In genomic region chrX:163868659-163869278, GRCm38 (mm10) we compare ENCODE assay signal across 22 mouse cellular contexts. TPM values are rescaled to one million over a fixed set of nuclear protein-coding genes. Genes with fewer than 3 reads are reported as not detected.
DNase-seq lines count a peak whose midpoint lies in the region; ATAC-seq and TF ChIP-seq lines count a peak whose summit lies in the region.
"Had no signal": no experiment of that assay in that cellular context is flagged by ENCODE, and none has a peak within 500 bp of the region (broad histone marks: within the 10 kb centered on the region; RNA-seq: fewer than 3 reads in every experiment).

No protein-coding gene starts in this region.

- DNase-seq in hindbrain, embryonic 14.5 days (ENCODE audit: low spot score): peak; percentile 15
- peak; percentile 33 for DNase-seq in MEL (ENCODE audit: low read depth, low spot score)
- DNase-seq in induced T-regulatory cell, adult 2 months (ENCODE audit: low read depth): peak; percentile 7
- DNase-seq in forebrain, embryonic 10.5 days (ENCODE audit: extremely low spot score, low spot score): no peak
- DNase-seq in thymus, adult 2 months: no peak
- DNase-seq: adrenal gland, postnatal 14 days; cerebellum, adult 9-10 months; heart, postnatal 4 days; kidney, adult 2 months; kidney, postnatal 10 days; left cerebral cortex, postnatal 4 days; lung, embryonic 14.5 days had no signal

- TF ChIP-seq CTCF in MEL (IDR thresholded peaks at IDR 0.05 in 2 of 3, conservative IDR thresholded peaks at IDR 0.05 in 1 of 3; ENCODE audit: control insufficient read depth in 1 of 3, insufficient read depth in 1 of 3, low read depth in 2 of 3, low read length in 3 of 3, poor library complexity in 1 of 3, severe bottlenecking in 1 of 3): no peak
- no peak for TF ChIP-seq CTCF in thymus, adult 2 months (IDR thresholded peaks at IDR 0.05; ENCODE audit: borderline replicate concordance, control insufficient read depth, extremely low read depth, insufficient read depth, low read length, poor library complexity)
- no peak for TF ChIP-seq CTCF in intestine, postnatal 0 days (IDR thresholded peaks at IDR 0.05; ENCODE audit: low read depth)

- 76% methylated on average over 11 of the region's 11 CpGs for whole genome bisulfite sequencing in hindbrain, embryonic 14.5 days
- WGBS in hindbrain, embryonic 13.5 days: 79% methylated on average over 11 of the region's 11 CpGs
- 83% methylated on average over 11 of the region's 11 CpGs for WGBS in forebrain, embryonic 10.5 days
- 74% methylated on average over 11 of the region's 11 CpGs for WGBS in thymus, adult 2 months
- WGBS in intestine, postnatal 0 days: 76% methylated on average over 11 of the region's 11 CpGs

- no peak overlapping the region for H3K9ac ChIP-seq in hindbrain, embryonic 14.5 days
- no peak overlapping the region for H3K9ac ChIP-seq in hindbrain, embryonic 13.5 days
- no peak overlapping the region for H3K9ac ChIP-seq in MEL (ENCODE audit: control insufficient read depth, low read depth, low read length, poor library complexity, severe bottlenecking)
- no peak overlapping the region for H3K9ac ChIP-seq in intestine, postnatal 0 days (ENCODE audit: low read depth, low read length)
- H3K9ac ChIP-seq: embryonic facial prominence, embryonic 12.5 days; forebrain, embryonic 12.5 days; limb, embryonic 15.5 days; liver, embryonic 14.5 days; lung, embryonic 14.5 days had no signal

- H3K4me1 ChIP-seq in hindbrain, embryonic 14.5 days (replicated peaks; ENCODE audit: control insufficient read depth, insufficient read depth, low read length): no peaks in the 10 kb centered on the region
- no peaks in the 10 kb centered on the region for H3K4me1 ChIP-seq in hindbrain, embryonic 13.5 days (replicated peaks)
- peaks cover 0 to 2% of the 10 kb centered on the region in 2 experiments; a peak in 1 of 4 replicates for H3K4me1 ChIP-seq in MEL (ENCODE audit: control insufficient read depth in 1 of 2, insufficient read depth in 2 of 2, low read length in 2 of 2)
- H3K4me1 ChIP-seq in forebrain, embryonic 10.5 days: peaks cover 8% of the 10 kb centered on the region
- no peaks in the 10 kb centered on the region for H3K4me1 ChIP-seq in thymus, adult 2 months (replicated peaks; ENCODE audit: control insufficient read depth, insufficient read depth, low read length)
- H3K4me1 ChIP-seq in intestine, postnatal 0 days (replicated peaks; ENCODE audit: control insufficient read depth, insufficient read depth, low read length): no peaks in the 10 kb centered on the region
- H3K4me1 ChIP-seq: embryonic facial prominence, embryonic 12.5 days; forebrain, embryonic 12.5 days; heart, embryonic 10.5 days; limb, embryonic 15.5 days had no signal

- no peaks in the 10 kb centered on the region for H3K79me2 ChIP-seq in MEL (ENCODE audit: control insufficient read depth, insufficient read depth, low read length, poor library complexity)

- H3K36me3 ChIP-seq in hindbrain, embryonic 14.5 days (replicated peaks; ENCODE audit: control insufficient read depth, insufficient read depth): no peaks in the 10 kb centered on the region
- no peaks in the 10 kb centered on the region for H3K36me3 ChIP-seq in hindbrain, embryonic 13.5 days
- H3K36me3 ChIP-seq in MEL (ENCODE audit: control insufficient read depth in 1 of 2, insufficient read depth in 2 of 2, low read length in 2 of 2): peaks cover 0 to 2% of the 10 kb centered on the region in 2 experiments; a peak in 1 of 4 replicates
- H3K36me3 ChIP-seq in forebrain, embryonic 10.5 days (replicated peaks): no peaks in the 10 kb centered on the region
- no peaks in the 10 kb centered on the region for H3K36me3 ChIP-seq in thymus, adult 2 months (ENCODE audit: control insufficient read depth, insufficient read depth, low read length)
- no peaks in the 10 kb centered on the region for H3K36me3 ChIP-seq in intestine, postnatal 0 days (ENCODE audit: control insufficient read depth, insufficient read depth)
- H3K36me3 ChIP-seq: embryonic facial prominence, embryonic 12.5 days; forebrain, embryonic 12.5 days; heart, embryonic 10.5 days; limb, embryonic 15.5 days had no signal

- H3K27ac ChIP-seq in hindbrain, embryonic 14.5 days: no peak overlapping the region
- H3K27ac ChIP-seq in hindbrain, embryonic 13.5 days: no peak overlapping the region
- H3K27ac ChIP-seq in MEL (ENCODE audit: control insufficient read depth, low read depth, low read length): no peak overlapping the region
- no peak overlapping the region for H3K27ac ChIP-seq in forebrain, embryonic 10.5 days
- no peak overlapping the region for H3K27ac ChIP-seq in thymus, adult 2 months (ENCODE audit: control insufficient read depth, insufficient read depth, low read length)
- no peak overlapping the region for H3K27ac ChIP-seq in intestine, postnatal 0 days (ENCODE audit: low read depth, low read length)
- H3K27ac ChIP-seq: embryonic facial prominence, embryonic 12.5 days; forebrain, embryonic 12.5 days; heart, embryonic 10.5 days; limb, embryonic 15.5 days; liver, embryonic 14.5 days; stomach, postnatal 0 days had no signal

- H3K4me2 ChIP-seq in hindbrain, embryonic 14.5 days (replicated peaks): no peak overlapping the region
- H3K4me2 ChIP-seq in hindbrain, embryonic 13.5 days: no peak overlapping the region
- H3K4me2 ChIP-seq in intestine, postnatal 0 days (replicated peaks; ENCODE audit: low read depth): no peak overlapping the region
- H3K4me2 ChIP-seq: embryonic facial prominence, embryonic 12.5 days; forebrain, embryonic 12.5 days; limb, embryonic 15.5 days; lung, embryonic 14.5 days had no signal

- peaks cover 6% of the 10 kb centered on the region; the same call in 1 of the 2 replicates for H3K27me3 ChIP-seq in hindbrain, embryonic 14.5 days (ENCODE audit: control insufficient read depth, insufficient read depth, low read length)
- peaks cover 3% of the 10 kb centered on the region; the same call in 1 of the 2 replicates for H3K27me3 ChIP-seq in hindbrain, embryonic 13.5 days
- H3K27me3 ChIP-seq in MEL (ENCODE audit: control insufficient read depth in 1 of 2, insufficient read depth in 2 of 2, low read length in 2 of 2): peaks cover 0 to 1% of the 10 kb centered on the region in 2 experiments; a peak in 1 of 4 replicates
- H3K27me3 ChIP-seq in forebrain, embryonic 10.5 days (ENCODE audit: poor library complexity, severe bottlenecking): peaks cover 96% of the 10 kb centered on the region
- no peaks in the 10 kb centered on the region for H3K27me3 ChIP-seq in thymus, adult 2 months (ENCODE audit: control insufficient read depth, insufficient read depth, low read length)
- no peaks in the 10 kb centered on the region for H3K27me3 ChIP-seq in intestine, postnatal 0 days (replicated peaks; ENCODE audit: control insufficient read depth, insufficient read depth, low read length)
- H3K27me3 ChIP-seq: limb, embryonic 15.5 days had no signal

- no peak overlapping the region for H3K4me3 ChIP-seq in hindbrain, embryonic 14.5 days (replicated peaks; ENCODE audit: low read length)
- no peak overlapping the region for H3K4me3 ChIP-seq in hindbrain, embryonic 13.5 days
- H3K4me3 ChIP-seq in MEL (ENCODE audit: control insufficient read depth in 1 of 2, insufficient read depth in 1 of 2, low read depth in 2 of 2, low read length in 2 of 2): peak overlapping the region; percentile 32 to 44
- H3K4me3 ChIP-seq in forebrain, embryonic 10.5 days: no peak overlapping the region
- H3K4me3 ChIP-seq in thymus, adult 2 months (ENCODE audit: control insufficient read depth, insufficient read depth, low read length): no peak overlapping the region
- no peak overlapping the region for H3K4me3 ChIP-seq in intestine, postnatal 0 days (ENCODE audit: low read depth, low read length)
- H3K4me3 ChIP-seq: embryonic facial prominence, embryonic 12.5 days; forebrain, embryonic 12.5 days; heart, embryonic 10.5 days; limb, embryonic 15.5 days; myocyte had no signal

- no peak for TF ChIP-seq RAD21 in MEL (IDR thresholded peaks at IDR 0.05; ENCODE audit: low read depth, low read length)

- TF ChIP-seq POLR2A in MEL (IDR thresholded peaks at IDR 0.05; ENCODE audit: control insufficient read depth in 1 of 2, insufficient read depth in 1 of 2, low read depth in 1 of 2, low read length in 2 of 2, poor library complexity in 1 of 2): no peak
- no peak for TF ChIP-seq POLR2A in thymus, adult 2 months (IDR thresholded peaks at IDR 0.05; ENCODE audit: control insufficient read depth, extremely low read depth, insufficient read depth, low read length, poor library complexity)

- no peaks in the 10 kb centered on the region for H3K9me3 ChIP-seq in hindbrain, embryonic 14.5 days (ENCODE audit: control insufficient read depth, low read length)
- H3K9me3 ChIP-seq in hindbrain, embryonic 13.5 days: no peaks in the 10 kb centered on the region
- no peaks in the 10 kb centered on the region for H3K9me3 ChIP-seq in MEL (replicated peaks; ENCODE audit: insufficient read depth, low read length)
- no peaks in the 10 kb centered on the region for H3K9me3 ChIP-seq in forebrain, embryonic 10.5 days
- no peaks in the 10 kb centered on the region for H3K9me3 ChIP-seq in intestine, postnatal 0 days (ENCODE audit: control insufficient read depth)
- H3K9me3 ChIP-seq: embryonic facial prominence, embryonic 12.5 days; forebrain, embryonic 12.5 days; heart, embryonic 10.5 days; limb, embryonic 15.5 days had no signal

- no peak for TF ChIP-seq EP300 in MEL (IDR thresholded peaks at IDR 0.05; ENCODE audit: low read depth in 1 of 2, low read length in 2 of 2)

- no peak for ATAC-seq in hindbrain, embryonic 14.5 days (ENCODE audit: low FRiP score)
- no peak for ATAC-seq in hindbrain, embryonic 13.5 days (ENCODE audit: low FRiP score)
- no peak for ATAC-seq in intestine, postnatal 0 days
- ATAC-seq: midbrain, embryonic 16.5 days had no signal

TF ChIP-seq in MEL, 35 proteins besides CTCF, POLR2A, EP300 and RAD21:
- TF ChIP-seq ETS1 (IDR thresholded peaks at IDR 0.05; ENCODE audit: low read depth, low read length) (no peak), UBTF (IDR thresholded peaks at IDR 0.05; ENCODE audit: borderline replicate concordance, insufficient read depth, low read depth, low read length) (no peak), BHLHE40 (IDR thresholded peaks at IDR 0.05; ENCODE audit: borderline replicate concordance, low read depth, low read length) (peak; percentile 5; the same call in 1 of the 2 replicates), USF1 (IDR thresholded peaks at IDR 0.05; ENCODE audit: low read depth, low read length) (peak; percentile 55; the same call in 1 of the 2 replicates), NELFE (IDR thresholded peaks at IDR 0.05; ENCODE audit: low read depth, low read length) (no peak), RCOR1 (IDR thresholded peaks at IDR 0.05; ENCODE audit: low read depth, low read length) (no peak)

RNA-seq across cellular contexts. Expression of gene Ap1s2, which starts 40.0 kb away (rescaled TPM):
- 155 and 167 TPM in 2 replicates for polyA plus RNA-seq in hindbrain, embryonic 14.5 days (2014; fragmentation: Nextera tagmentation; extraction: Ambion mirVana)
- 99.3 and 104 TPM in 2 replicates for polyA plus RNA-seq in hindbrain, embryonic 13.5 days (2015; fragmentation: Nextera tagmentation; extraction: Ambion mirVana)
- total RNA-seq in MEL (2012; rRNA removed): 10.1 TPM in 2 replicates
- polyA plus RNA-seq in MEL (2012; ENCODE audit: insufficient read depth in 1 of 2, insufficient read length in 2 of 2, low read depth in 1 of 2, low replicate concordance in 2 of 2, missing spikeins in 1 of 2): 1 to 10 TPM in 1 of 2 experiments, not detected in 1; 9.3 TPM
- polyA plus RNA-seq in forebrain, embryonic 10.5 days (2016; fragmentation: Nextera tagmentation; extraction: Ambion mirVana): 19.8 and 22.8 TPM in 2 replicates
- polyA plus RNA-seq in thymus, adult 2 months (2012; rRNA removed): 3.2 and 3.5 TPM in 2 replicates
- 10.0 and 10.4 TPM in 2 replicates for polyA plus RNA-seq in intestine, postnatal 0 days (2015; fragmentation: Nextera tagmentation; extraction: Ambion mirVana)

Comparison
In these comparisons a context has a peak if more than half of its experiments do, and no peak if none do; other contexts are left out.
1. DNase-seq: peak in hindbrain, embryonic 14.5 days (single experiment), MEL (single experiment) and induced T-regulatory cell, adult 2 months (single experiment); none in forebrain, embryonic 10.5 days (single experiment) and thymus, adult 2 months (single experiment).
2. H3K4me3 ChIP-seq: peak in MEL (2 of 2); none in hindbrain, embryonic 14.5 days (single experiment), hindbrain, embryonic 13.5 days (single experiment), forebrain, embryonic 10.5 days (single experiment), thymus, adult 2 months (single experiment) and intestine, postnatal 0 days (single experiment).